ENCODE assay signal across 23 mouse cellular contexts in genomic region chr2:62480285-62481198, GRCm38 (mm10). TPM values are rescaled to one million over a fixed set of nuclear protein-coding genes. Genes with fewer than 3 reads are reported as not detected.
A peak's percentile ranks its signal among the peaks of the same experiment; 100 is the strongest.
DNase-seq lines count a peak whose midpoint lies in the region; ATAC-seq and TF ChIP-seq lines count a peak whose summit lies in the region.
"Had no signal": no experiment of that assay in that cellular context is flagged by ENCODE, and none has a peak within 500 bp of the region (broad histone marks: within the 10 kb centered on the region; RNA-seq: fewer than 3 reads in every experiment).

No protein-coding gene starts in this region.

- DNase-seq in forebrain, embryonic 14.5 days (ENCODE audit: low spot score), result peak; percentile 64
- no peak for DNase-seq in forebrain, embryonic 10.5 days (ENCODE audit: extremely low spot score, low spot score)
- DNase-seq in lung, embryonic 14.5 days, result peak; percentile 21
- DNase-seq in lung, postnatal 25 days (ENCODE audit: low spot score), result no peak
- DNase-seq in urinary bladder, postnatal 10 days (ENCODE audit: low spot score), result no peak
- DNase-seq: adrenal gland, postnatal 10 days; cerebellum, adult 8-10 months; kidney, postnatal 36 days; left cerebral cortex, postnatal 4 days; lung, postnatal 4 days; thymus, adult 18-20 months; thymus, postnatal 36 days had no signal

- no peaks in the 10 kb centered on the region for H3K27me3 ChIP-seq in forebrain, embryonic 14.5 days (replicated peaks; ENCODE audit: control insufficient read depth, insufficient read depth, low read length)
- H3K27me3 ChIP-seq in forebrain, embryonic 10.5 days (ENCODE audit: poor library complexity, severe bottlenecking), result no peaks in the 10 kb centered on the region
- H3K27me3 ChIP-seq in lung, embryonic 14.5 days (ENCODE audit: insufficient read depth, low read length), result no peaks in the 10 kb centered on the region
- no peaks in the 10 kb centered on the region for H3K27me3 ChIP-seq in hindbrain, embryonic 13.5 days
- H3K27me3 ChIP-seq in midbrain, embryonic 16.5 days (ENCODE audit: control insufficient read depth, insufficient read depth, low read depth, low read length), result no peaks in the 10 kb centered on the region
- H3K27me3 ChIP-seq: kidney, embryonic 15.5 days; limb, embryonic 15.5 days; lung, embryonic 15.5 days had no signal

- H3K4me2 ChIP-seq in forebrain, embryonic 14.5 days (ENCODE audit: low read length), result no peak overlapping the region
- no peak overlapping the region for H3K4me2 ChIP-seq in lung, embryonic 14.5 days
- no peak overlapping the region for H3K4me2 ChIP-seq in hindbrain, embryonic 13.5 days
- no peak overlapping the region for H3K4me2 ChIP-seq in midbrain, embryonic 16.5 days (ENCODE audit: low read length)
- H3K4me2 ChIP-seq: kidney, embryonic 15.5 days; limb, embryonic 15.5 days; lung, embryonic 15.5 days had no signal

- no peaks in the 10 kb centered on the region for H3K36me3 ChIP-seq in forebrain, embryonic 14.5 days (ENCODE audit: control insufficient read depth, insufficient read depth, low read length)
- H3K36me3 ChIP-seq in forebrain, embryonic 10.5 days (replicated peaks), result no peaks in the 10 kb centered on the region
- H3K36me3 ChIP-seq in lung, embryonic 14.5 days (ENCODE audit: insufficient read depth), result no peaks in the 10 kb centered on the region
- H3K36me3 ChIP-seq in hindbrain, embryonic 13.5 days, result no peaks in the 10 kb centered on the region
- no peaks in the 10 kb centered on the region for H3K36me3 ChIP-seq in midbrain, embryonic 16.5 days (ENCODE audit: control insufficient read depth, insufficient read depth, low read length)
- H3K36me3 ChIP-seq: heart, embryonic 10.5 days; kidney, embryonic 15.5 days; limb, embryonic 15.5 days; lung, embryonic 15.5 days had no signal

- H3K4me1 ChIP-seq in forebrain, embryonic 14.5 days (ENCODE audit: control insufficient read depth, insufficient read depth, low read length), result no peaks in the 10 kb centered on the region
- no peaks in the 10 kb centered on the region for H3K4me1 ChIP-seq in forebrain, embryonic 10.5 days
- H3K4me1 ChIP-seq in lung, embryonic 14.5 days (ENCODE audit: insufficient read depth), result no peaks in the 10 kb centered on the region
- peaks cover 3% of the 10 kb centered on the region; the same call in 1 of the 2 replicates for H3K4me1 ChIP-seq in hindbrain, embryonic 13.5 days (replicated peaks)
- peaks cover 3% of the 10 kb centered on the region; the same call in 1 of the 2 replicates for H3K4me1 ChIP-seq in midbrain, embryonic 16.5 days (ENCODE audit: control insufficient read depth, insufficient read depth, low read length)
- H3K4me1 ChIP-seq: heart, embryonic 10.5 days; kidney, embryonic 15.5 days; limb, embryonic 15.5 days; lung, embryonic 15.5 days had no signal

- no peaks in the 10 kb centered on the region for H3K9me3 ChIP-seq in forebrain, embryonic 14.5 days (replicated peaks; ENCODE audit: control insufficient read depth, low read length)
- H3K9me3 ChIP-seq in forebrain, embryonic 10.5 days, result no peaks in the 10 kb centered on the region
- H3K9me3 ChIP-seq in lung, embryonic 14.5 days (ENCODE audit: low read depth, low read length), result no peaks in the 10 kb centered on the region
- no peaks in the 10 kb centered on the region for H3K9me3 ChIP-seq in hindbrain, embryonic 13.5 days
- no peaks in the 10 kb centered on the region for H3K9me3 ChIP-seq in midbrain, embryonic 16.5 days (replicated peaks; ENCODE audit: control insufficient read depth, low read length, poor library complexity, severe bottlenecking)
- H3K9me3 ChIP-seq: heart, embryonic 10.5 days; kidney, embryonic 15.5 days; limb, embryonic 15.5 days; lung, embryonic 15.5 days had no signal

- no peak overlapping the region for H3K9ac ChIP-seq in forebrain, embryonic 14.5 days (ENCODE audit: low read length)
- no peak overlapping the region for H3K9ac ChIP-seq in lung, embryonic 14.5 days
- no peak overlapping the region for H3K9ac ChIP-seq in hindbrain, embryonic 13.5 days
- H3K9ac ChIP-seq in midbrain, embryonic 16.5 days (ENCODE audit: low read depth, low read length), result no peak overlapping the region
- H3K9ac ChIP-seq: kidney, embryonic 15.5 days; limb, embryonic 15.5 days; liver, embryonic 14.5 days; lung, embryonic 15.5 days had no signal

- no peak for TF ChIP-seq CTCF in lung, embryonic 14.5 days (IDR thresholded peaks at IDR 0.05; ENCODE audit: low read depth)

- ATAC-seq in forebrain, embryonic 14.5 days, result peak; percentile 91
- no peak; the same call in 1 of the 2 replicates for ATAC-seq in lung, embryonic 14.5 days (ENCODE audit: insufficient read depth)
- ATAC-seq in hindbrain, embryonic 13.5 days (ENCODE audit: low FRiP score), result peak; percentile 73
- peak; percentile 85 for ATAC-seq in midbrain, embryonic 16.5 days
- ATAC-seq: intestine, embryonic 16.5 days had no signal

- 51% methylated on average over 9 of the region's 9 CpGs for WGBS in forebrain, embryonic 14.5 days
- WGBS in forebrain, embryonic 10.5 days, result 84% methylated on average over 9 of the region's 9 CpGs
- 44% methylated on average over 9 of the region's 9 CpGs for WGBS in lung, embryonic 14.5 days
- WGBS in hindbrain, embryonic 13.5 days, result 63% methylated on average over 9 of the region's 9 CpGs
- 60% methylated on average over 9 of the region's 9 CpGs for WGBS in midbrain, embryonic 16.5 days

- peak overlapping the region; percentile 72 for H3K27ac ChIP-seq in forebrain, embryonic 14.5 days (ENCODE audit: low read depth, low read length)
- H3K27ac ChIP-seq in forebrain, embryonic 10.5 days, result no peak overlapping the region
- no peak overlapping the region for H3K27ac ChIP-seq in lung, embryonic 14.5 days (ENCODE audit: low read depth)
- 0 out of 2 replicates have a peak overlapping the region, but pooled peaks have one; percentile 30 for H3K27ac ChIP-seq in hindbrain, embryonic 13.5 days
- no peak overlapping the region for H3K27ac ChIP-seq in midbrain, embryonic 16.5 days (ENCODE audit: low read length)
- H3K27ac ChIP-seq: heart, embryonic 10.5 days; kidney, embryonic 15.5 days; limb, embryonic 15.5 days; liver, embryonic 14.5 days; lung, embryonic 15.5 days had no signal

- H3K4me3 ChIP-seq in forebrain, embryonic 14.5 days (ENCODE audit: low read depth, low read length), result no peak overlapping the region
- no peak overlapping the region for H3K4me3 ChIP-seq in forebrain, embryonic 10.5 days
- no peak overlapping the region for H3K4me3 ChIP-seq in lung, embryonic 14.5 days (ENCODE audit: low read depth, low read length)
- no peak overlapping the region for H3K4me3 ChIP-seq in hindbrain, embryonic 13.5 days
- H3K4me3 ChIP-seq in midbrain, embryonic 16.5 days (ENCODE audit: low read depth, low read length), result no peak overlapping the region
- H3K4me3 ChIP-seq: heart, embryonic 10.5 days; kidney, embryonic 15.5 days; limb, embryonic 15.5 days; lung, embryonic 15.5 days; myocyte had no signal

RNA-seq across cellular contexts. Expression of gene Gcg, which starts 2.9 kb away (rescaled TPM):
- 2.7 and 3.0 TPM in 2 replicates for polyA plus RNA-seq in forebrain, embryonic 14.5 days (2014; fragmentation: Nextera tagmentation; extraction: Ambion mirVana)
- not detected in 2 replicates for polyA plus RNA-seq in forebrain, embryonic 10.5 days (2016; fragmentation: Nextera tagmentation; extraction: Ambion mirVana)
- 0.20 TPM in 1 of 2 replicates, not detected in the other for polyA plus RNA-seq in lung, embryonic 14.5 days (2014; fragmentation: Nextera tagmentation; extraction: Ambion mirVana)
- 0.42 and 0.53 TPM in 2 replicates for polyA plus RNA-seq in hindbrain, embryonic 13.5 days (2015; fragmentation: Nextera tagmentation; extraction: Ambion mirVana)
- polyA plus RNA-seq in midbrain, embryonic 16.5 days (2015; fragmentation: Nextera tagmentation; extraction: Ambion mirVana), result 0.23 and 0.60 TPM in 2 replicates
- polyA plus RNA-seq: gonadal fat pad, adult 2 months; heart, embryonic 16.5 days; limb, embryonic 15.5 days; myocyte had no signal

Comparison
In these comparisons a context has a peak if more than half of its experiments do, and no peak if none do; other contexts are left out.
1. DNase-seq: peak in forebrain, embryonic 14.5 days (single experiment) and lung, embryonic 14.5 days (single experiment); none in forebrain, embryonic 10.5 days (single experiment), lung, postnatal 25 days (single experiment) and urinary bladder, postnatal 10 days (single experiment).
2. H3K27ac ChIP-seq: peak in forebrain, embryonic 14.5 days (single experiment) and hindbrain, embryonic 13.5 days (single experiment); none in forebrain, embryonic 10.5 days (single experiment), lung, embryonic 14.5 days (single experiment) and midbrain, embryonic 16.5 days (single experiment).